Mouse (Mus musculus): ENCODE data around the gene Dock1. TPM values are rescaled to one million over a fixed set of nuclear protein-coding genes. Genes with fewer than 3 reads are reported as not detected.

The Dock1 gene
- total RNA-seq, 2 experiments from 2014 or later, result 86.5 to 107 TPM

GRCm38 (mm10) chr7:135059071-135059470 is 388.6 kb downstream of the Dock1 start:
- DNase-seq, result no peak

DNA sequence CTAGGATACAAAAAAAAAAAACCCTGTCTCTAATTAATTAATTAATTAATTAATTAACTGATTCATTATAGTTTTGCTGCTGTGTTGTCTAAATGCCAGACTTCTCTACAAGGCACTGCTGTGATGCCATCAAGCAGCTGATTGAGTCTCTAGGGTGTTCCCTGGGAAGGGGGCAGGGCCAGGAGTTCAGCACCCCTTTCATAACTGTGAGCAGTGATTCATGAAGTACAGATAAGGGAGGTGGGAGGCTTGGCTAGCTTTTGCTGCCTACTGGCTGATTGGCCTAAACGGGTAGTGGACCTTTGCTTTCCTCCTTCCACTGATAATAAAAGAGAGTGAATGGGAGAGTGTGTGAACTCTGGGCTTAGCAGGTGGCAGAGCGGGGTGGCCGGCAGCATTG is 389.1 kb downstream of the Dock1 start:
- DNase-seq, result peak; percentile 23

- DNase-seq, result no peak
Observed at GRCm38 (mm10) chr7:135063886-135064285, 393.4 kb downstream of the Dock1 start.

DNA sequence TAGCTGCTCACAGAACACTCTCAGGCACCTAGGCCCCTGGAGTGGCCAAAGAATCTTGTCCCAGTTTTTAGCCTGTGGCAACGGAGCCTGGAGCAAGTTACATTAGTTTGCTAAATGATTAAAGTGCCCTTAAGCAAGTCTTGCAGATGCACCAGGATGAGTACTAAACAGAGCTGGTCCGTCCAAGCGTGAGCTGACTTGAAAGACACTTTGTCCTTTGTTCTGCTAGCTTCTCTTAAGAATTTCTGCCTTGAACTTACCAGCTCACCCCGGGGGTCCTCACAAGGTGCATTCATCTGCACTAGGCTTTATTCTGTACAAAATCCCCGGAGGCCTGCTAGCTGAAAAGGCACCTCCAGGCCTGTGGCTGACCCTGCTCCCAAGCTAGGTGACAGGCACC is 394.8 kb downstream of the Dock1 start:
- DNase-seq, result no peak

GRCm38 (mm10) chr7:135068887-135069286 is 398.4 kb downstream of the Dock1 start:
- DNase-seq, result no peak

DNA sequence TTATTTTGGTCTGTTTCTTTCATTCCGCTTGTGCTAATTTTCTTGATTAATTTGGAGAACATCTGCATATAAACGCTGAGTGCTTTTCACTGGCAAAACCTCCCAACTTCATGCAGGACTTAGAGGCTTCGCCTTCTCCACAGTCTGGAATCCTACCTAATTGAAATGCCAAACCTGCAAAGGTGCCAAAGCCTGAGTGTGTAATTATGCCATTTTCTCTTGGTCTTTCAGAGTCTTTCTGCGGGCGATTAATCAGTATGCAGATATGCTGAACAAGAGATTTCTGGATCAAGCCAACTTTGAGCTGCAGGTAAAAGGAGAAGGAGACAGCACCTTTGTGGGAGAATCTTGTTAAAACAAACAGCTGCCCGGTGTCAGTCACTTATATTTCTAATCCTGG is 406.4 kb downstream of the Dock1 start:
- no peak for DNase-seq

- no peak for DNase-seq
Observed at GRCm38 (mm10) chr7:135077340-135077739, 406.9 kb downstream of the Dock1 start.

GRCm38 (mm10) chr7:135077806-135078205 is 407.4 kb downstream of the Dock1 start:
- DNase-seq, result no peak

GRCm38 (mm10) chr7:135083421-135083820 is 413.0 kb downstream of the Dock1 start:
- no peak for DNase-seq

DNA sequence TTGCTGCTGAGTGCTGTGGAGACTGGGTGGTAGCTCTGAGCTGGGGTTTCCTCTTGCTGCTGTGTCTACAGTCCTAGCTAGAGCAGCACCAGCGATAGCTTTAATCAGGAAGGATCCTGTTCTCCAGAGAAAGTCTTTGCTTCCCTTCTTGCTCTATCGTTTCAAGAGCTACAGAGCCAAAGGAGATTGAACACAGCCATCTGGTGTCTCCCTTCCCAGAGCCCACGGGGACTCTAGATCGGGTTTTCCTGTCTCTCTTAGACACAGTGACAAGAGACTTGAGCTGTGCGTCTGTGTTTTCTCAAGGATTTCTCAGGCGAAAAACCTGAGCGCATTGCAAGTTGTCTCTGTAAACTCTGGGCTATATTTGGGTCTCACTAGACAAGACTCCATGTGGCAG is 413.6 kb downstream of the Dock1 start:
- no peak for DNase-seq

DNA sequence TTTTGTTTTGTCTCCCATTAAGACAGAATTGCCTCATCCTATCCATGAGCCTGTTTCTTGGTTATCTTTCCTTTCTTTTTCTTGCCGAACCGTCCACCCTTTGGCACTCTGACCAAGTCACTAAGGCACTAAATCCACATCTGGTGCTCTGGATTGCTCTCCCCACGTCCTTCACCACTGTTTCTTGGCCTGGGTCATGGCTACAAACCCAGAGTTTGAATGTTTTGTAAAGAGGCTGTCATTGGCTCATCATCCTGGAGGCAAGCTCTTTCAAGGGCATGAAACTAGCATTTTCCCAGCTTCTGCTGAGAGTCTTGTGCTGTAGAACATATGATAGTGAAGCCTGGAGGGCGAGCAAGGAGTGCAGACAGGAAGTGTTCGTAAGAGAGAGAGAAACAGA is 416.1 kb downstream of the Dock1 start:
- no peak for DNase-seq

DNA sequence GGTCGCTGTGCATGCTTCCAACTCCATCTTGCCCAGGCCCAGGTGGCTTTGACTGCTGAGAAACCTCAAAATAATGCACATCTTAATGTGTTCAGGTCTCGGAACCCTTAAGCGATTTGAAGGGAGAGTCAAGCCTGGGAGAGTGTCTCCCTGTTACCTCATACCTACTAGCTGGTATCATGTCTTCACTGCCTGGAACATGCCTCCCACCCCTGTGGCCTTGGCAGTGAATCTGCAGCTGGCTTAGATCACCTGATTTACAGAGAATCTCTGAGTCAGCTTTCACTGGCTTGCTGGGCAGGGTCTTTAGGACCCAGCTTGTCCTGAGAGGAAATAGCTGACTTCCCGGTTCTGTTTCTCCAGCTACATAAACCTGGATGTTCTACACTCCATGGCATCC is 419.2 kb downstream of the Dock1 start:
- peak; percentile 44 for DNase-seq

- peak; percentile 51 for DNase-seq
Observed at GRCm38 (mm10) chr7:135093851-135094250, 423.4 kb downstream of the Dock1 start.

DNA sequence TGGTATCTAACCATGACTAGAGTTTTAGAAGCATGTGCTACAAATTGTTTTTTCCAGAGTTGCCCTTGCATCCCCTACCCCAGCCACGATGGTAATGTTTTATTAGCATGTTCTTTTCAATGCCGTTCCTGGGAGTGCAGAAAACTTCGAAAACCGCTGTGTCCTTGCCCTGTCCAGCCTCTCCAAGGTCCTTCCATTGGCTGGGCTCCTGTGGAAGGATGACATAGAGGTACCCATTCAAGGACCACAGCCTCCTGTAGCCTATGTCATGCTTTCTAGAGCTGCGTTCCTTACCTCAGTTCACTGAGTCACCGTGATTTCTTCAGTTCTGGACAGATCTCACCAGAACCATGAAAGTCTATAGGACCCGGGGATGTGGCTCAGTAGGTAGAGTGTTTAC is 431.5 kb downstream of the Dock1 start:
- DNase-seq, result peak; percentile 51

DNA sequence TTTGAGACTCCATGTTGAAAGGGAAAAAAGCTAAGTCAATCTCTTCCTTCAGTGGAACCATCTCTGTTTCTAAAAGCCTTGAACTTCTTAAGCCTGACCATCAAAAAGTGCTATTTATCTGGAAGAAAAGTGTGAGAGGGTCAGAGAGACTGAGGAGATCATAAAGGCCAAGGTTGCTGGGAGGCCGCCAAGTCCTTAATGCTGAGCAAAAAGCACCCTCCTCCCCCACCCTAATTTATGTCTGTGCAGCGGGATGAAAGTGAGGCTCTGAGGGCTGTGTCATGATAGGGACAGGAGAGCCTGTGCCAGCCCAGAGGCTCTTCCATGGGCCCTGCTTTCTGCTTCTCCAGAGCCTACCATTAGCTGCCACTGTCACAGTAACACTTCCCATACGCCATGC is 436.1 kb downstream of the Dock1 start:
- peak; percentile 84 for DNase-seq

DNA sequence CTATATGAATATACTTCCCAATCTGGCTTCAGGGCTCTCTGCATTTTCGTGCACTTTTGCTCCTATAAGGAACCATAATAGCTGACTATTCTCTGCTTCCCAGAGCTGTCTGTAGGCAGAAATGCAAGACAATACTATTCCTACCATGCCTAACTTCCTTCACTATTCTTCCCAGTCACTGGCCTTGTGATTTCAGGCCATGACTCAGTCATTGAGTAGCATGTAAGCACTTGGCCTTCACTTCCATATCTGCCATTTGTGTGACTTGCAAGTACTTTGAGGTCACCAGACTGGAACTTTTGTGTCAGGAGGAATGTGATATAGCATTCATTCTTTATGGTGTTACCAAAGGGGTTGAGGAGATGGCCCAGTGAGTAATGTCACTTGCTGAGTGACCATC is 439.9 kb downstream of the Dock1 start:
- no peak for DNase-seq

DNA sequence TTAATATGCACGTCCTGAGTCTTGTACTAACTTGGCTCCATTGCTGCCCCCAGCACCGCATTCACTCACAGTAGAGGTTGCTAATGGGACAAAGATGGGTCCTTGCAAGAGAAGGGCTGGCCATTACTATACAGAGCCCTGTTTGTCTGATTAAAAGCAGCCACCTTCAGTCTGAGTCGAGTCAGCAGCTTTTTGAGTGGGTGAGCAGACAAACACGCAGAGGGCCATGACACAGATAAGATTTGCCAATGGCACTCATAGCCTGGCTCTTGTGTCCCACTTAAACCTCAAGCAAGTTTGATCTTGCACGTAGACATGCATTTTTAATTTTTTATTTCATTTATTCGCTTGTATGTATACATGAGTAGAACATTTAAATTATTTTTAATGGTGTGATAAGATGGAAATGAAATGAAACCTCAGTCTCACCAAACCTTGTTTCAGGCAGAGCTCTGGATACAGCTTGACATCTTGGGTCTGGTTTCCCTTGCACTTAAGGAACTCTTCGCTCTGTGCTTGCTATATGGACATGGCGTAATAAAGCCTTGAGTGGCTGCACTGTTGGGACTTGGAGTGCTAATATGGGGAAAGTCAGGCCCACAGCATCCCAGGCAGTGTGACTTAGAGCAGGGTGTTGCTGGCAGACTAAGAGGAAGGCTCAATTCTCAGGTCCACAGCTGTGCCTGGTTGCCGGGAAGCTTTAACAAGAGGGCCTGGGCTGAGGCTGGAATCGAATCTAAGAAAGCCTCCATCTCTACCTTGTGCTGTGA is 455.0 kb downstream of the Dock1 start:
- no peak for DNase-seq

DNA sequence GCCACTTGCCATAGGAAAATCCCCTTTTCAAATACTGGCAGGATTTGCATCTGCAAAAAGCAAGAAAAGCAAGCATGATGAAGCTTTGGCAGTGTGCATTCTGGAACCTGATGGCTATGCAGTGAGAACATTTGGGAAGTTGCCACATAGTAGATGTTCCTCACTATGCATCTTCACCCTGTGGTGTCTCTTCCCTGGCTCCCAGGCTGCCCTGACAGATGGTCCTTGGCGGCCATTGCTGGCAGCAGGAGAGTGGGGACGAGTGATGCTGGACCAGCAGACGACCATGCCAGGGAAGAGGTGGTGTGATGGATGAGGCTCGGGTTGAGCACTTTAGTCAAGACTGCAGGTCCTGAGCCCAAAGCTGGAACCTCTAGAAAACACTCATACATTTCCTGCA is 462.0 kb downstream of the Dock1 start:
- no peak for DNase-seq

GRCm38 (mm10) chr7:135134619-135135018 is 464.2 kb downstream of the Dock1 start:
- no peak for DNase-seq

- peak; percentile 27 for DNase-seq
Observed at GRCm38 (mm10) chr7:135139153-135139612, 468.7 kb downstream of the Dock1 start.

DNA sequence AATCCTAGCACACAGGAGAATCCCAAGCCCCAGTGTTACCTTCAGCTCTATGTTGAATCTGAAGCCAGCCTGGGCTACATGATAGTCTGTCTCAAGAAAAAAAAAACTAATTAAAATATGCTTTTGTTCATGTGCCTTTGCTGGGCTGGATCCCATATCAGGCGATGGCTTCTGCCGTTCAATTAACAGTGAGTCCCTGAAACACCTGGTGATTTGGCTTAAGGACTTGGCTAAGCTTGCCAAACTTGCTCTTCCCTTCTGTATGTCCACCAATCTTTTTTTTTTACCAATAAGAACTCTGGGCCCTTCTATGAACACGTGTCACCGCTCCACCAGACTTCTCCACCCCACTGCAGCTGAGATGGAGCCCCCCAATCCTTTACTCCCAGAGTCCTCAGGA is 474.3 kb downstream of the Dock1 start:
- DNase-seq, result no peak

DNA sequence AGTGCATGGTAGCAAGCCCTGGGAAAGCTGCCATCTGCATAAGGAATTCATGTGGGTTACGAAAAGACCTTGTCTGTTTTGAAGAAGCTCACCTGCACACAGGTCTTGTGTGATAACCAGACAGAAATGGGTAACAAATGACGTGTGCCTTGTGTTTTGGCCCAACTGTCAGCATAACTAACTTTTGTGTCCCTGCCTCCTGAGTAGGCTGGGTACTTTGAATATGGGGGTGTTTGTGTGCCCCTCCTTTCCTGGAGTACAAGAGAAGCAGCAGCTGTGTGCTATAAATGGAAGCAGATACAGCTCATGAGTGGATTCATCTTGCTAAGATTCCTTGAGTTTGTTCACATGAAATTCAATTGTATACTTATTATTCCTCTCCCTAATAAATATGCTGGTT is 480.5 kb downstream of the Dock1 start:
- no peak for DNase-seq

- no peak for DNase-seq
Observed at GRCm38 (mm10) chr7:135157571-135157970, 487.1 kb downstream of the Dock1 start.

- no peak for DNase-seq
Observed at GRCm38 (mm10) chr7:135158381-135158780, 487.9 kb downstream of the Dock1 start.

DNA sequence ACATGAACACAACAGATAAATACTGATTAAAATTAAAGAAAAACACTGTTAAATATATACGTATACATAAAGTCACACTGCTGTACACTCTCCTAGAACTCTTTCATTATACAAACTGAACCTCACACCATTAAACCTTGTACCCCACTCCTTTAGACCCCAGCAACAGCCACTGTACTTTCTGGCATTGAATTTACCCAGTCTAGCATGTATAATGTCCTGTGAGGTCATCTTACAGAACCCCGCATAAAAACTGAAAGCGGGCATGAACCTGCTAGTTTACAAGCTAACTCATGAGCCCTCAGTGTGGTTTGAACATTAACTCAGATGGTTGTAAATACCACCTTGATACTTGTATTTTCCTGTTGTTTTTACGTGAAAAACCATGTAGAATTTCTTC is 489.2 kb downstream of the Dock1 start:
- DNase-seq, result no peak
